Mouse (Mus musculus): ENCODE data around the gene Ostm1.

DNA sequence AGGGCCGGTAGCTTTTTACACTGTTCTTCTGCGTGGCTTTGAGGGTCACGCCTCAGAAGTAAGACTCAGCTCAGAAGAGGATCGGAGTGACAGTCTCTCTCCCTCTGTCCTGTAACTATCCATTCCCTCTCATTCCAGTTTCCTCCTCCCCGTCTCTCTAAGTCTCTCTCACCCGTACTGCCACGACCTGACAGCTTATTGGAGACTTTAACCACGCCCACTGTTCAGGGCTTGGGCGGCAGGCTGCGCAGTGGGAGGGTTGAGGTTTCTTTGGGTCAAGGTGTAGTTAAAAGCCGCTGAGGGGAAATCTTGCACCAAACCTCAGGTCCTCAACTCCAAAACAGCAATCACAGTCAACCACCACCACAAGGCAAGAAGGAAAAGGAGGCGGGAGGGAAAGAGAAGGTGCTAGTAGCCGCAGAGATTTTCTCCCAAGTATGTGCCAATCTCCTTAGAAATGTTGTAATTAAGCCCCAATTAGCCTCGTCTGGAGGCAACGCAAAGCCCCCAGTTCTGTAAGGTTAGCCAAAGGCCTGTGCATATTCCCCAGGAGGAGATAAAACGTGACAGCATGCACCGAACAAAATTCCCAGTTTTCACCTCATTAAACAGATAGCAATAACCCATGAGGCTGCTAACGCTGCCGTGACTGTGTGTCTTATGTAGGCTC, 131.9 kb downstream of the Ostm1 start:
- TF ChIP-seq CTCF (IDR thresholded peaks at IDR 0.05) (no peak), EP300 (IDR thresholded peaks at IDR 0.05) (no peak)
